Mouse (Mus musculus): ENCODE measurements around the gene Lin7a.

GRCm38 (mm10) chr10:107238861-107239435 lies 32.5 kb upstream of the Lin7a start:
- no peak for TF ChIP-seq CTCF (IDR thresholded peaks at IDR 0.05; ENCODE audit: insufficient read depth, low read depth, low read length)
- TF ChIP-seq POLR2A (IDR thresholded peaks at IDR 0.05; ENCODE audit: insufficient read depth, low read depth, low read length): no peak

All from olfactory bulb, adult 2 months (tissue).